Mouse (Mus musculus) CH12.LX (cell line): ENCODE measurements around the gene Gm42742. TPM values are rescaled to one million over a fixed set of nuclear protein-coding genes. Genes with fewer than 3 reads are reported as not detected.

ENCODE experiments used
- DNase-seq: peaks from one replicate; pipeline ENCODE4 v3.0.0-alpha.2; 2013; ENCODE audit errors: extremely low read depth
- H3K27ac ChIP-seq: 2 replicates; pipeline ENCODE4 v1.5.1; 2012; ENCODE audit warnings: low read depth, mild to moderate bottlenecking, control low read depth, moderate library complexity; ENCODE audit not compliant: insufficient read depth
- H3K27me3 ChIP-seq: replicated peaks from 2 replicates; pipeline ENCODE3; 2012; ENCODE audit warnings: inconsistent platforms
- H3K36me3 ChIP-seq, 2 experiments: replicated peaks in 1 of 2; 2 replicates each; pipeline versions ENCODE3 to v1.6.1; 2012; ENCODE audit warnings: inconsistent platforms in 1 of 2, low read length in 1 of 2, mild to moderate bottlenecking in 1 of 2, mixed read lengths in 1 of 2, moderate library complexity in 1 of 2; ENCODE audit not compliant: control insufficient read depth in 1 of 2, insufficient read depth in 1 of 2
- H3K4me1 ChIP-seq, 2 experiments: 2 replicates each; pipeline ENCODE4 v1.6.1; 2012; ENCODE audit warnings: inconsistent platforms in 1 of 2, moderate library complexity in 1 of 2; ENCODE audit not compliant: insufficient read depth in 2 of 2, control insufficient read depth in 1 of 2
- H3K4me2 ChIP-seq: 2 replicates; pipeline ENCODE4 v1.6.1; 2012; ENCODE audit warnings: low read depth, mild to moderate bottlenecking, control low read depth; ENCODE audit not compliant: poor library complexity, insufficient read depth, severe bottlenecking
- H3K4me3 ChIP-seq, 3 experiments: fragments of 150-350 bp in 1 of 3; sonication (generic) in 1 of 3; replicated peaks in 1 of 3; 2 replicates each; pipeline versions ENCODE3 to v1.5.1; 2011 to 2012; ENCODE audit warnings: low read depth in 2 of 3, low read length in 2 of 3, mild to moderate bottlenecking in 2 of 3, moderate library complexity in 2 of 3, control low read depth in 1 of 3, improper control_type of control experiment in 1 of 3, inconsistent platforms in 1 of 3, mixed read lengths in 1 of 3; ENCODE audit not compliant: poor library complexity in 1 of 3
- H3K79me2 ChIP-seq: replicated peaks from 2 replicates; pipeline ENCODE4 v1.6.1; 2012; ENCODE audit warnings: mild to moderate bottlenecking, moderate library complexity; ENCODE audit not compliant: control insufficient read depth, poor library complexity, insufficient read depth, severe bottlenecking; ENCODE audit errors: extremely low read depth
- H3K9ac ChIP-seq: 2 replicates; pipeline ENCODE4 v1.6.1; 2012; ENCODE audit warnings: low read depth, mild to moderate bottlenecking, control low read depth, moderate library complexity; ENCODE audit not compliant: insufficient read depth
- H3K9me3 ChIP-seq: replicated peaks from 2 replicates; pipeline ENCODE3; 2012; ENCODE audit warnings: low read length, inconsistent platforms, mixed read lengths
- BHLHE40 ChIP-seq: IDR thresholded peaks from 2 replicates; pipeline ENCODE4 v1.6.1; 2011; ENCODE audit warnings: mild to moderate bottlenecking, low read depth, low read length, improper control_type of control experiment
- CTCF ChIP-seq, 2 experiments: IDR thresholded peaks in 1 of 2; conservative IDR thresholded peaks in 1 of 2; 2 replicates each; pipeline ENCODE4 v1.5.1; 2011 to 2012; ENCODE audit warnings: low read depth in 2 of 2, low read length in 2 of 2, improper control_type of control experiment in 1 of 2, inconsistent platforms in 1 of 2, mild to moderate bottlenecking in 1 of 2, moderate library complexity in 1 of 2
- E2F4 ChIP-seq: IDR thresholded peaks from 2 replicates; pipeline ENCODE4 v1.6.1; 2011; ENCODE audit warnings: low read depth, low read length, improper control_type of control experiment; ENCODE audit not compliant: insufficient replicate concordance
- ELF1 ChIP-seq: IDR thresholded peaks from 2 replicates; pipeline ENCODE4 v1.6.1; 2014; ENCODE audit warnings: low read depth, mild to moderate bottlenecking, inconsistent platforms, low read length, improper control_type of control experiment
- EP300 ChIP-seq: IDR thresholded peaks from 2 replicates; pipeline ENCODE4 v1.6.1; 2011; ENCODE audit warnings: low read length, improper control_type of control experiment
- ETS1 ChIP-seq: conservative IDR thresholded peaks from 2 replicates; pipeline ENCODE4 v1.6.1; 2012; ENCODE audit warnings: low read depth, mild to moderate bottlenecking, inconsistent platforms, low read length, improper control_type of control experiment, moderate library complexity
- HCFC1 ChIP-seq: IDR thresholded peaks from 2 replicates; pipeline ENCODE4 v1.6.1; 2012; ENCODE audit warnings: low read depth, mild to moderate bottlenecking, inconsistent platforms, low read length, improper control_type of control experiment
- IRF4 ChIP-seq: IDR thresholded peaks from 2 replicates; pipeline ENCODE4 v1.6.1; 2014; ENCODE audit warnings: low read depth, mild to moderate bottlenecking, inconsistent platforms, low read length, improper control_type of control experiment
- JUN ChIP-seq: IDR thresholded peaks from 2 replicates; pipeline ENCODE4 v1.6.1; 2011; ENCODE audit warnings: low read depth, mild to moderate bottlenecking, low read length, improper control_type of control experiment, moderate library complexity; ENCODE audit not compliant: insufficient read depth
- MAFK ChIP-seq: IDR thresholded peaks from 2 replicates; pipeline ENCODE4 v1.6.1; 2011; ENCODE audit warnings: low read length, improper control_type of control experiment; ENCODE audit not compliant: insufficient replicate concordance
- MAX ChIP-seq: IDR thresholded peaks from 2 replicates; pipeline ENCODE4 v1.6.1; 2011; ENCODE audit warnings: low read length, improper control_type of control experiment
- MAZ ChIP-seq: IDR thresholded peaks from 2 replicates; pipeline ENCODE4 v1.6.1; 2012; ENCODE audit warnings: low read depth, mild to moderate bottlenecking, inconsistent platforms, low read length, improper control_type of control experiment, moderate library complexity
- MEF2A ChIP-seq: IDR thresholded peaks from 2 replicates; pipeline ENCODE4 v1.6.1; 2014; ENCODE audit warnings: low read depth, mild to moderate bottlenecking, inconsistent platforms, low read length, improper control_type of control experiment, borderline replicate concordance
- MXI1 ChIP-seq: IDR thresholded peaks from 2 replicates; pipeline ENCODE4 v1.6.1; 2011; ENCODE audit warnings: mild to moderate bottlenecking, low read depth, low read length, improper control_type of control experiment
- MYC ChIP-seq: IDR thresholded peaks from 2 replicates; pipeline ENCODE4 v1.6.1; 2011; ENCODE audit warnings: low read depth, mild to moderate bottlenecking, improper control_type of control experiment, low read length
- NELFE ChIP-seq: IDR thresholded peaks from 2 replicates; pipeline ENCODE4 v1.6.1; 2011; ENCODE audit warnings: low read depth, low read length, improper control_type of control experiment
- NRF1 ChIP-seq: IDR thresholded peaks from 2 replicates; pipeline ENCODE4 v1.6.1; 2014; ENCODE audit warnings: low read depth, mild to moderate bottlenecking, inconsistent platforms, low read length, improper control_type of control experiment, moderate library complexity
- PAX5 ChIP-seq: IDR thresholded peaks from 2 replicates; pipeline ENCODE4 v1.6.1; 2012; ENCODE audit warnings: low read length, inconsistent platforms, mixed read lengths
- POLR2A ChIP-seq: IDR thresholded peaks from 2 replicates; pipeline ENCODE4 v1.6.1; 2011; ENCODE audit warnings: low read depth, mild to moderate bottlenecking, improper control_type of control experiment, low read length
- POLR2AphosphoS2 ChIP-seq: IDR thresholded peaks from 2 replicates; pipeline ENCODE4 v1.6.1; 2011; ENCODE audit warnings: low read depth, low read length, improper control_type of control experiment
- RAD21 ChIP-seq: IDR thresholded peaks from 2 replicates; pipeline ENCODE4 v1.6.1; 2011; ENCODE audit warnings: low read depth, mild to moderate bottlenecking, low read length, improper control_type of control experiment, moderate library complexity
- RCOR1 ChIP-seq: conservative IDR thresholded peaks from 2 replicates; pipeline ENCODE4 v1.6.1; 2012; ENCODE audit warnings: low read depth, mild to moderate bottlenecking, inconsistent platforms, low read length, improper control_type of control experiment
- SIN3A ChIP-seq: IDR thresholded peaks from 2 replicates; pipeline ENCODE4 v1.6.1; 2012; ENCODE audit warnings: low read length, improper control_type of control experiment, inconsistent platforms
- SMC3 ChIP-seq: IDR thresholded peaks from 2 replicates; pipeline ENCODE4 v1.6.1; 2011; ENCODE audit warnings: low read depth, low read length, improper control_type of control experiment
- TCF12 ChIP-seq: IDR thresholded peaks from 2 replicates; pipeline ENCODE4 v1.6.1; 2014; ENCODE audit warnings: low read depth, mild to moderate bottlenecking, inconsistent platforms, low read length, improper control_type of control experiment
- UBTF ChIP-seq: IDR thresholded peaks from 2 replicates; pipeline ENCODE4 v1.6.1; 2012; ENCODE audit warnings: low read depth, mild to moderate bottlenecking, inconsistent platforms, low read length, improper control_type of control experiment, moderate library complexity
- USF2 ChIP-seq: conservative IDR thresholded peaks from 2 replicates; pipeline ENCODE4 v1.6.1; 2011; ENCODE audit warnings: low read depth, low read length, improper control_type of control experiment
- ZKSCAN1 ChIP-seq: IDR thresholded peaks from 2 replicates; pipeline ENCODE4 v1.6.1; 2012; ENCODE audit warnings: low read depth, inconsistent platforms, low read length, improper control_type of control experiment, borderline replicate concordance
- ZMIZ1 ChIP-seq: IDR thresholded peaks from 2 replicates; pipeline ENCODE4 v1.6.1; 2012; ENCODE audit warnings: low read depth, mild to moderate bottlenecking, inconsistent platforms, low read length, improper control_type of control experiment
- dilution Hi-C: fragments of 300-500 bp; cut with MboI; formaldehyde crosslinking; loops from 2 replicates; pipeline ENCODE4 v1.14.3; 2020; ENCODE audit warnings: low sequenced_read_pairs; ENCODE audit not compliant: extremely low pct_unique_long_range_greater_than_20kb, extremely low pct_ligation_motif_present
- in situ Hi-C: fragments of 300-500 bp; cut with MboI; formaldehyde crosslinking; loops from 3 replicates; pipeline ENCODE4 v1.14.3; 2019; ENCODE audit warnings: low sequenced_read_pairs, low pct_ligation_motif_present, low pct_unique_long_range_greater_than_20kb, mixed read lengths
- polyA plus RNA-seq: library from polyadenylated mRNA; unstranded; fragments of >175 nt; gene quantifications from 2 replicates; pipeline ENCODE4 v1.2.1, GENCODE M21; 2012; ENCODE audit warnings: low read depth; ENCODE audit not compliant: insufficient read length
- total RNA-seq, 2 experiments: library from RNA; depleted of rRNA; stranded (reverse); fragments of 300-350 nt in 1 of 2; fragments of >200 nt in 1 of 2; gene quantifications; 2 replicates each; pipeline ENCODE4 v1.2.3; 2012 to 2014

Gm42742 gene
- total and polyA plus RNA-seq, 3 experiments, result 6.1 to 45.1 (median 16.0) TPM

- no peak overlapping the region for H3K9ac ChIP-seq
- H3K79me2 ChIP-seq, result no peaks in the 10 kb centered on the region
- in situ Hi-C loops (no loop called here), dilution Hi-C loops (no loop called here)
- H3K4me3 ChIP-seq, result no peak overlapping the region
- H3K4me1 ChIP-seq, result no peaks in the 10 kb centered on the region
- DNase-seq, result no peak
- H3K36me3 ChIP-seq, result no peaks in the 10 kb centered on the region
- H3K27ac ChIP-seq, result no peak overlapping the region
- no peak overlapping the region for H3K4me2 ChIP-seq
- peaks cover 3% of the 10 kb centered on the region for H3K27me3 ChIP-seq
- H3K9me3 ChIP-seq, result no peaks in the 10 kb centered on the region
- TF ChIP-seq ZMIZ1, result no peak
- no peak for TF ChIP-seq USF2
- no peak for TF ChIP-seq CTCF (conservative IDR thresholded peaks at IDR 0.05 in 1 of 2, IDR thresholded peaks at IDR 0.05 in 1 of 2; ENCODE audit: low read depth in 2 of 2, low read length in 2 of 2)
- TF ChIP-seq RCOR1, result no peak
- TF ChIP-seq SIN3A, result no peak
- no peak for TF ChIP-seq EP300
- TF ChIP-seq NELFE, result no peak
- no peak for TF ChIP-seq BHLHE40
- TF ChIP-seq POLR2AphosphoS2, result no peak
- TF ChIP-seq MAZ, result no peak
- TF ChIP-seq MXI1, result no peak
- TF ChIP-seq MAFK, result no peak
- TF ChIP-seq ELF1, result no peak
- TF ChIP-seq IRF4, result no peak
Measured at GRCm38 (mm10) chr7:127055026-127055585, 34.2 kb upstream of the Gm42742 start.

DNA sequence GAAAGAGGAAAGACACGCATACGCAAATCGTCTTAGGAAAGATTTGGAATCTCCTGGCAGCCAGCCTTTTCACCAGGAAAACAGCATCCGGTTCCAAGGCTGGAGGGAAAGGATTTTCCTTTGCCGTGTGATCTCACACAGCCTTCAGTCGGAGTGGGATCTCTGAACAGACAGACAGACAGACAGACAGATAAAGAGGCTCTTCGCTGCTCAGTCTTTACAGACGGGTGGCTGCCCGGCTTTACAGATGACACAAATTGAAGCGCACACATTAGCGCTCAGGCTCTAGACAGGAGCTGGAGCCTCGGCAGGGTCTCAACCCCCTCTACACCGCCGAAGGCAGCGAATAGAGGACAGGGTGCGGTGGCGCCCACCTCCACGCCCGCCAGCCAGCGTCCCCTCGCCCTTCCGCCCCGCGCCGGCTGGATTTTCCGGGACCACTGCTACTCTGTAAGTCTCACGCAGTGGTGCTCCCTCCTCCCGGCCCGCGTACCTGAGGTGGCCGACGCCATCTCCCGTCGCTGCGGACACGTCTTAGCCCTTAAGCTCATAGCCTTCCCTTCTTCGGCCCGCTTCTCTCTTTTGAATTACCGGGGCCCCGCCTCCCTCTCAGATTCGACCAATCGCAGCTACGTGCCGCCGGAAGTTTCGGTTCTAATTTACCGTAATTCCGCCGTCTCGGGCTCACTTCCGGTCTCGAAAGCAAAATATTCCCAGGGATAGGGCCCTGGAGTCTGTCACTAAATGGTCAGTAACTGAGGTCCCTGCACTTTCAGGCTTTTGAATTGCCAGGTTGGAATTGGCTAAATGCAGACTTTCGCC, 21.2 kb upstream of the Gm42742 start, which contains the start of gene Kif22:
Gene Kif22, minus strand, starts transcription at position 621 of the 822 bp plus-strand sequence.
- peak within 1 kb of the TSS; percentile 91 for H3K4me2 ChIP-seq
- peak within 1 kb of the TSS; percentile 41; the same call in 1 of the 2 replicates for H3K27ac ChIP-seq
- dilution Hi-C loops (no loop called here), in situ Hi-C loops (no loop called here)
- peak within 1 kb of the TSS; percentile 90 to 99 (median 95) for H3K4me3 ChIP-seq
- peak within 1 kb of the TSS; percentile 92 for H3K9ac ChIP-seq
- H3K79me2 ChIP-seq, result peaks cover 37% of the 10 kb centered on the region
- DNase-seq, result peak; percentile 89
- H3K9me3 ChIP-seq, result no peaks in the 10 kb centered on the region
- peaks cover 0 to 42% of the 10 kb centered on the region in 2 experiments for H3K36me3 ChIP-seq
- H3K27me3 ChIP-seq, result no peaks in the 10 kb centered on the region
- H3K4me1 ChIP-seq, result peaks cover 3 to 22% of the 10 kb centered on the region in 2 experiments; a peak in 3 of 4 replicates
- TF ChIP-seq TCF12, result peak; percentile 71; the same call in 1 of the 2 replicates
- TF ChIP-seq NELFE, result peak; percentile 88
- TF ChIP-seq MEF2A, result peak; percentile 63; the same call in 1 of the 2 replicates
- TF ChIP-seq RAD21, result no peak
- TF ChIP-seq UBTF, result no peak
- no peak for TF ChIP-seq JUN
- no peak for TF ChIP-seq RCOR1
- TF ChIP-seq BHLHE40, result no peak
- TF ChIP-seq CTCF (conservative IDR thresholded peaks at IDR 0.05 in 1 of 2, IDR thresholded peaks at IDR 0.05 in 1 of 2; ENCODE audit: low read depth in 2 of 2, low read length in 2 of 2), result no peak
- TF ChIP-seq MXI1, result peak; percentile 94; the same call in 1 of the 2 replicates
- TF ChIP-seq ZKSCAN1, result no peak
- no peak for TF ChIP-seq NRF1
- peak; percentile 83 for TF ChIP-seq HCFC1
- peak; percentile 54; the same call in 1 of the 2 replicates for TF ChIP-seq MYC
- peak; percentile 89 for TF ChIP-seq ELF1
- TF ChIP-seq PAX5, result no peak
- 0 out of 2 replicates have a peak, but pooled peaks have one; percentile 9 for TF ChIP-seq ETS1
- 0 out of 2 replicates have a peak, but pooled peaks have one; percentile 44 for TF ChIP-seq MAX
- TF ChIP-seq USF2, result no peak
- no peak for TF ChIP-seq SMC3
- peak; percentile 96 for TF ChIP-seq E2F4
- TF ChIP-seq POLR2A, result peak; percentile 89
